Mouse (Mus musculus) gastrocnemius, postnatal 4 days (tissue): ENCODE data around the gene Magea6. TPM values are rescaled to one million over a fixed set of nuclear protein-coding genes. Genes with fewer than 3 reads are reported as not detected.
"Not testable (repeated sequence)": the region's sequence is repeated elsewhere in the genome, so short reads cannot be mapped to it uniquely, and the experiment has no call there.

ENCODE experiments used
- DNase-seq, 2 experiments: peaks; one replicate each; pipeline ENCODE4 v3.0.0; 2021 to 2022; ENCODE audit warnings: low spot score in 2 of 2, mixed read lengths in 2 of 2
- long read RNA-seq, 2 experiments: library from polyadenylated mRNA; stranded (forward); transcript quantifications; one replicate each; pipeline ENCODE4 v2.0.0; 2021
- total RNA-seq, 2 experiments: library from RNA; stranded (reverse); gene quantifications; 2 replicates each; pipeline ENCODE4 v1.2.3; 2021

The Magea6 gene
- total RNA-seq = not detected
- long read RNA-seq, experiment 1 = 0 reads
- long read RNA-seq, experiment 2 = 0 reads

DNA sequence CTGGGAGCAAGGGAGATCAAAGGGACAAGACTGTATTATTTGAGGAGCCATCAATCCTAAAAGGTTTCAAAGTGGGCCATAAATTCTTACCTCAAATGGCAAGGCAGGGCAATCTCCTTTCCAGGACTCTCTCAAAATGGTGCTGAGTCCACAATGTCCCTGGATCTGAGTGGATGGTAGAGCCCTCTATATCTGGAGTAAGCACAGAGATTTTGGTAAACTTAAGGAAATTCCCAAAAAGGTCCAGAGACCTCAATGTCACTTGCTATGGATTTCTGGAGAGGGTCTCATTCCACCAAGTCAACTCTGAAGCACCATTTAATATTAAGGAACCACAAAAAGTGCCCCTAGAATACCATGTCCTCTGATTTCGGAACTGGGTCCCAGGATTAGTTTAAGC lies at the start of gene Magea6:
Gene Magea6 (minus strand): TSS at position 101 of the 400 bp plus-strand sequence.
- DNase-seq = not testable (repeated sequence)

DNA sequence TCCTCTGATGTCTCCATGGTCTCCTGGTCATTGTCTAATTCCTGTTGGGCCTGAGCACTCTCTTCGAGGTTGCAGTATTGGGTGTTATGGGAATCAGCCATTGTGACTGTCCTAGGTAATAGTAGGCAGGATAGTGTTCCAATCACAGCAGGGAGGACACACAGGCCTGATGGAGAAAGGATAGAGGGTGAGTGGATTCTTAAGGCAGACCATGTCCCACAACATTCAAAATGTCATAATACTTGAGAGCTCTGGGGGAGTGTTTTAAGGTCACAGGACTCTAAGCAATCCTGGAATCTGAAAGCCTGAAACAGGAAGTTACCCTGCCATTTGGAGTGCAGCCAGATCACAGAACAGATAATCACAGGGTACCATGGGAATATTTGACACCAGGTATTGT lies 13.6 kb upstream of the Magea6 start, which contains the start of gene Magea3:
Gene Magea3 (minus strand): TSS at position 101 of the 400 bp plus-strand sequence.
- not testable (repeated sequence) for DNase-seq

DNA sequence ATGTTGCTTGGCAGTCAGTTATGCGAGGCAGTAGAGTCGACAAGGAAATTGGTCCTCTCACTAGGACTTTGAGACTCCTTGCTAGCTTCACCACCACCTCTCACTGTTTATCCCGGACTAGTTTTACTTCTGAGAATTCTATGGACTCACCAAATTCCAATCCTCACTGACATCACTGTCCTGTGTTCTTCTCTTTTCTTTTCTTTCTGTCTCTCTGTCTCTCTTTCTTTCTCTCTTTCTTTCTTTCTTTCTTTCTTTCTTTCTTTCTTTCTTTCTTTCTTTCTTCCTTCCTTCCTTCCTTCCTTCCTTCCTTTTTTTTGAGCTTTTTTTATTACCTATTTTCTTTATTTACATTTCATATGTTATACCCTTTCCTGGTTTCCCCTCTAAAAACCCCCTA lies 45.6 kb downstream of the Magea6 start, which contains the start of gene Cldn34b1:
Gene Cldn34b1 (minus strand): TSS at position 101 of the 400 bp plus-strand sequence.
- DNase-seq = not testable (repeated sequence)

Other genes starting within 250 kb of the Magea6 start
- not detected for gene Cldn34b1, start 45.7 kb downstream of the Magea6 start, total RNA-seq
- gene Magea3, start 13.5 kb upstream of the Magea6 start, total RNA-seq = not detected
- gene Magea8, start 59.9 kb upstream of the Magea6 start, total RNA-seq = not detected
- not detected for gene Magea5, start 127.2 kb upstream of the Magea6 start, total RNA-seq
- not detected for gene Magea1, start 153.8 kb upstream of the Magea6 start, total RNA-seq
- gene Magea2, start 157.7 kb upstream of the Magea6 start, total RNA-seq = not detected
- gene Cldn34b2, start 192.4 kb upstream of the Magea6 start, total RNA-seq = not detected